Mouse (Mus musculus) cortical plate, adult 2 months (tissue): ENCODE measurements around the gene Gm13278. TPM values are rescaled to one million over a fixed set of nuclear protein-coding genes. Genes with fewer than 3 reads are reported as not detected.
"Not testable (repeated sequence)": the region's sequence is repeated elsewhere in the genome, so short reads cannot be mapped to it uniquely, and the experiment has no call there.

Experiments used
- H3K27ac ChIP-seq: fragments of 200-500 bp; 2 replicates; pipeline ENCODE4 v1.5.1; 2012; ENCODE audit warnings: low read length, control low read depth, inconsistent platforms; ENCODE audit not compliant: insufficient read depth
- H3K4me1 ChIP-seq: fragments of 200-500 bp; 2 replicates; pipeline ENCODE4 v1.6.1; 2011; ENCODE audit warnings: low read length; ENCODE audit not compliant: control insufficient read depth, insufficient read depth
- H3K4me3 ChIP-seq: fragments of 200-500 bp; 2 replicates; pipeline ENCODE4 v1.5.1; 2011; ENCODE audit warnings: mild to moderate bottlenecking, low read length, control low read depth; ENCODE audit not compliant: insufficient read depth
- CTCF ChIP-seq: fragments of 200-500 bp; IDR thresholded peaks from 2 replicates; pipeline ENCODE4 v1.5.1; 2011; ENCODE audit warnings: mild to moderate bottlenecking, control low read depth, low read length; ENCODE audit not compliant: insufficient read depth; ENCODE audit errors: extremely low read depth
- POLR2A ChIP-seq: fragments of 200-500 bp; IDR thresholded peaks from 2 replicates; pipeline ENCODE4 v1.6.1; 2011; ENCODE audit warnings: mild to moderate bottlenecking, low read length, control low read depth; ENCODE audit not compliant: insufficient read depth; ENCODE audit errors: extremely low read depth
- polyA plus RNA-seq: library from polyadenylated mRNA; depleted of rRNA; stranded (reverse); fragments of >200 nt; gene quantifications from 2 replicates; pipeline ENCODE4 v1.2.3, GENCODE M21; 2012; rRNA removed

The Gm13278 gene
- polyA plus RNA-seq, result not detected in 2 replicates

GRCm38 (mm10) chr4:88791250-88791649 is at the start of gene Gm13278:
Gm13278 (plus strand) TSS chr4:88791550.
- H3K4me3 ChIP-seq, H3K4me1 ChIP-seq, H3K27ac ChIP-seq: not testable (repeated sequence)

GRCm38 (mm10) chr4:88742771-88743371 is 48.5 kb upstream of the Gm13278 start:
- Histone ChIP-seq H3K4me1 (no peaks in the 10 kb centered on the region), H3K4me3 (no peak overlapping the region), H3K27ac (no peak overlapping the region)
- TF ChIP-seq CTCF (0 out of 2 replicates have a peak, but pooled peaks have one; percentile 4), POLR2A (no peak)

GRCm38 (mm10) chr4:88744207-88744606 is 47.1 kb upstream of the Gm13278 start:
- no peaks in the 10 kb centered on the region for H3K4me1 ChIP-seq
- H3K4me3 ChIP-seq, result no peak overlapping the region
- TF ChIP-seq POLR2A (no peak), CTCF (no peak)
- H3K27ac ChIP-seq, result no peak overlapping the region

GRCm38 (mm10) chr4:88749926-88750325 is 41.4 kb upstream of the Gm13278 start:
- H3K27ac ChIP-seq, result no peak overlapping the region
- H3K4me3 ChIP-seq, result no peak overlapping the region
- H3K4me1 ChIP-seq, result no peaks in the 10 kb centered on the region
- TF ChIP-seq POLR2A (no peak), CTCF (no peak)

- H3K4me3 ChIP-seq, H3K4me1 ChIP-seq: not testable (repeated sequence)
Measured at GRCm38 (mm10) chr4:88754818-88755340, 36.5 kb upstream of the Gm13278 start, which contains the start of gene Gm13271. Gm13271 (plus strand) TSS chr4:88754868.

GRCm38 (mm10) chr4:88756581-88757513 is 34.5 kb upstream of the Gm13278 start:
- H3K4me3 ChIP-seq, result peak overlapping the region; percentile 54
- not testable (repeated sequence) for H3K27ac ChIP-seq, H3K4me1 ChIP-seq

More at GRCm38 (mm10) chr4:88754818-88755340, 36.5 kb upstream of the Gm13278 start, which contains the start of gene Gm13271:
- not testable (repeated sequence) for H3K27ac ChIP-seq

GRCm38 (mm10) chr4:88757628-88758031 is 33.7 kb upstream of the Gm13278 start:
- H3K4me3 ChIP-seq, result peak overlapping the region; percentile 54; the same call in 1 of the 2 replicates
- H3K27ac ChIP-seq, H3K4me1 ChIP-seq: not testable (repeated sequence)
- TF ChIP-seq POLR2A, result peak; percentile 16; the same call in 1 of the 2 replicates
- TF ChIP-seq CTCF, result peak; percentile 67

- H3K27ac ChIP-seq, H3K4me1 ChIP-seq, H3K4me3 ChIP-seq: not testable (repeated sequence)
Measured at GRCm38 (mm10) chr4:88758751-88759150, 32.6 kb upstream of the Gm13278 start.

GRCm38 (mm10) chr4:88759610-88760268 is 31.6 kb upstream of the Gm13278 start, which contains the start of gene Gm13283:
Gm13283 (plus strand) TSS chr4:88760119.
- H3K4me3 ChIP-seq, H3K27ac ChIP-seq, H3K4me1 ChIP-seq: not testable (repeated sequence)

GRCm38 (mm10) chr4:88760431-88760830 is 30.9 kb upstream of the Gm13278 start:
- H3K4me3 ChIP-seq, H3K27ac ChIP-seq: not testable (repeated sequence)

GRCm38 (mm10) chr4:88761776-88762175 is 29.6 kb upstream of the Gm13278 start:
- H3K27ac ChIP-seq, H3K4me3 ChIP-seq, H3K4me1 ChIP-seq: not testable (repeated sequence)

More at GRCm38 (mm10) chr4:88760431-88760830, 30.9 kb upstream of the Gm13278 start:
- H3K4me1 ChIP-seq, result not testable (repeated sequence)
- peak; percentile 2; the same call in 1 of the 2 replicates for TF ChIP-seq CTCF
- TF ChIP-seq POLR2A, result peak; percentile 18; the same call in 1 of the 2 replicates

- not testable (repeated sequence) for H3K4me1 ChIP-seq, H3K4me3 ChIP-seq, H3K27ac ChIP-seq
Measured at GRCm38 (mm10) chr4:88762341-88762740, 29.0 kb upstream of the Gm13278 start.

- not testable (repeated sequence) for H3K4me3 ChIP-seq, H3K4me1 ChIP-seq, H3K27ac ChIP-seq
Measured at GRCm38 (mm10) chr4:88763384-88764018, 27.8 kb upstream of the Gm13278 start.

- not testable (repeated sequence) for H3K4me1 ChIP-seq, H3K4me3 ChIP-seq, H3K27ac ChIP-seq
Measured at GRCm38 (mm10) chr4:88773534-88773933, 17.8 kb upstream of the Gm13278 start, which contains the start of gene Gm13290. Gm13290 (plus strand) TSS chr4:88773834.
